Mouse (Mus musculus) left cerebral cortex, postnatal 25 days (tissue): ENCODE data around the gene Wdr54. TPM values are rescaled to one million over a fixed set of nuclear protein-coding genes. Genes with fewer than 3 reads are reported as not detected.
"Not testable (repeated sequence)": the region's sequence is repeated elsewhere in the genome, so short reads cannot be mapped to it uniquely, and the experiment has no call there.

Experiments used
- DNase-seq, 2 experiments: peaks; one replicate each; pipeline ENCODE4 v3.0.0; 2022; ENCODE audit warnings: low spot score in 2 of 2, mixed read lengths in 1 of 2
- intact Hi-C: fragments of 180-260 bp; cut with DNase I; formaldehyde crosslinking; loops from one replicate; pipeline ENCODE4 v1.15.1; 2025
- total RNA-seq, 2 experiments: library from RNA; stranded (reverse); gene quantifications; 2 replicates each; pipeline ENCODE4 v1.2.3; 2021

Gene Wdr54
- total RNA-seq, 2 experiments from 2014 or later = 28.8 to 29.1 TPM

GRCm38 (mm10) chr6:83161921-83162641 is 5.9 kb upstream of the Wdr54 start:
- DNase-seq = no peak
- intact Hi-C loops = no loop called here

GRCm38 (mm10) chr6:83161442-83161841 is 5.2 kb upstream of the Wdr54 start:
- intact Hi-C loops = no loop called here

GRCm38 (mm10) chr6:83159456-83159855 is 3.3 kb upstream of the Wdr54 start:
- intact Hi-C loops = loop anchor here (2.0 kb wide), 2 partner anchors 45 to 163 kb away; partner anchors contain the start of gene Mogs
- not testable (repeated sequence) for DNase-seq

More at GRCm38 (mm10) chr6:83161442-83161841, 5.2 kb upstream of the Wdr54 start:
- no peak for DNase-seq

GRCm38 (mm10) chr6:83155552-83156238 is 502 bp downstream of the Wdr54 start:
- DNase-seq = no peak
- intact Hi-C loops = no loop called here

GRCm38 (mm10) chr6:83153485-83153884 is 2.7 kb downstream of the Wdr54 start:
- intact Hi-C loops = no loop called here
- no peak for DNase-seq

- intact Hi-C loops = no loop called here
- DNase-seq = no peak
These were observed 3.2 kb downstream of the Wdr54 start for GRCm38 (mm10) chr6:83153038-83153437.

GRCm38 (mm10) chr6:83151721-83152120 is 4.5 kb downstream of the Wdr54 start:
- intact Hi-C loops = no loop called here

GRCm38 (mm10) chr6:83147280-83147679 is 8.9 kb downstream of the Wdr54 start:
- DNase-seq = no peak
- intact Hi-C loops = no loop called here

More at GRCm38 (mm10) chr6:83151721-83152120, 4.5 kb downstream of the Wdr54 start:
- no peak for DNase-seq

GRCm38 (mm10) chr6:83145805-83146204 is 10.4 kb downstream of the Wdr54 start:
- DNase-seq = no peak
- intact Hi-C loops = no loop called here

- intact Hi-C loops = no loop called here
- DNase-seq = peak in 1 of 2 experiments; percentile 69
These were observed 11.0 kb downstream of the Wdr54 start for GRCm38 (mm10) chr6:83145209-83145608.

- DNase-seq = peak in 1 of 2 experiments; percentile 75
- intact Hi-C loops = no loop called here
These were observed 13.3 kb downstream of the Wdr54 start for GRCm38 (mm10) chr6:83142886-83143285.

GRCm38 (mm10) chr6:83142211-83142731 is 13.9 kb downstream of the Wdr54 start:
- intact Hi-C loops = no loop called here
- DNase-seq = peak; percentile 74 to 80

- intact Hi-C loops = no loop called here
- no peak for DNase-seq
These were observed 14.6 kb downstream of the Wdr54 start for GRCm38 (mm10) chr6:83141636-83142035.

- intact Hi-C loops = no loop called here
- DNase-seq = no peak
These were observed 16.2 kb downstream of the Wdr54 start for GRCm38 (mm10) chr6:83140044-83140443.

GRCm38 (mm10) chr6:83138056-83138455 is 18.1 kb downstream of the Wdr54 start:
- no peak for DNase-seq
- intact Hi-C loops = no loop called here

- DNase-seq = peak in 1 of 2 experiments; percentile 69
- intact Hi-C loops = no loop called here
These were observed 18.6 kb downstream of the Wdr54 start for GRCm38 (mm10) chr6:83137576-83137950.

- intact Hi-C loops = no loop called here
- no peak for DNase-seq
These were observed 19.2 kb downstream of the Wdr54 start for GRCm38 (mm10) chr6:83136881-83137575.

GRCm38 (mm10) chr6:83136291-83136880 is 19.8 kb downstream of the Wdr54 start:
- intact Hi-C loops = no loop called here
- DNase-seq = no peak

GRCm38 (mm10) chr6:83135571-83136161 is 20.5 kb downstream of the Wdr54 start:
- DNase-seq = no peak
- intact Hi-C loops = no loop called here
